Mouse (Mus musculus): ENCODE data around the gene Vmp1.

GRCm38 (mm10) chr11:86606621-86607339, 76.9 kb downstream of the Vmp1 start:
- TF ChIP-seq CTCF (IDR thresholded peaks at IDR 0.05; ENCODE audit: insufficient read depth, low read length): no peak
- no peak for TF ChIP-seq POLR2A (IDR thresholded peaks at IDR 0.05; ENCODE audit: borderline replicate concordance, extremely low read depth, low read depth, low read length)

Measured in lung, adult 2 months (tissue).